Mouse (Mus musculus) liver, postnatal 0 days (tissue): Measurements from ENCODE around the gene Slc25a30. TPM values are rescaled to one million over a fixed set of nuclear protein-coding genes. Genes with fewer than 3 reads are reported as not detected.

Experiments used
- ATAC-seq: fragments of 200-750 bp; cut with Nextera tagmentation; 2 replicates; pipeline ENCODE4 v1.8.0; 2017; ENCODE audit warnings: mild to moderate bottlenecking, moderate library complexity
- DNase-seq: peaks from one replicate; pipeline ENCODE4 v3.0.0-alpha.2; 2016
- H3K27ac ChIP-seq: fragments of 300-500 bp; sonication (generic); 2 replicates; pipeline ENCODE4 v1.5.1; 2014; ENCODE audit warnings: antibody characterized with exemption, moderate library complexity, mild to moderate bottlenecking, low read depth
- H3K27me3 ChIP-seq: fragments of 300-500 bp; sonication (generic); 2 replicates; pipeline ENCODE4 v1.6.1; 2014; ENCODE audit warnings: low read length, control low read depth, mixed read lengths; ENCODE audit not compliant: insufficient read depth
- H3K36me3 ChIP-seq: fragments of 300-500 bp; sonication (generic); replicated peaks from 2 replicates; pipeline ENCODE4 v1.6.1; 2014; ENCODE audit warnings: mild to moderate bottlenecking, control low read depth, low read length, moderate library complexity, mixed read lengths; ENCODE audit not compliant: insufficient read depth
- H3K4me1 ChIP-seq: fragments of 300-500 bp; sonication (generic); 2 replicates; pipeline ENCODE4 v1.6.1; 2014; ENCODE audit warnings: antibody characterized with exemption, mild to moderate bottlenecking, control low read depth; ENCODE audit not compliant: insufficient read depth
- H3K4me2 ChIP-seq: fragments of 300-500 bp; sonication (generic); 2 replicates; pipeline ENCODE4 v1.6.1; 2014; ENCODE audit warnings: low read depth, mild to moderate bottlenecking, low read length, moderate library complexity, mixed read lengths
- H3K4me3 ChIP-seq: fragments of 300-500 bp; sonication (generic); 2 replicates; pipeline ENCODE4 v1.5.1; 2014; ENCODE audit warnings: low read depth, low read length
- H3K9ac ChIP-seq: fragments of 300-500 bp; sonication (generic); replicated peaks from 2 replicates; pipeline ENCODE4 v1.6.1; 2014; ENCODE audit warnings: mild to moderate bottlenecking, moderate library complexity
- H3K9me3 ChIP-seq: fragments of 300-500 bp; sonication (generic); 2 replicates; pipeline ENCODE4 v1.6.1; 2016; ENCODE audit warnings: mild to moderate bottlenecking, control low read depth, low read length, mixed read lengths
- CTCF ChIP-seq: sonication (generic); IDR thresholded peaks from 2 replicates; pipeline ENCODE4 v1.5.1; 2016; ENCODE audit warnings: antibody characterized with exemption, low read depth
- EP300 ChIP-seq: IDR thresholded peaks from 2 replicates; pipeline ENCODE4 v1.6.1; 2016; ENCODE audit warnings: antibody characterized with exemption, low read depth, mild to moderate bottlenecking
- WGBS: fragments of 180-500 bp; shearing (Covaris S2); extraction: QIAGEN DNeasy Blood & Tissue Kit; methylation state at CpG from one replicate; pipeline ENCODE4 v1.1.7; 2014; ENCODE audit not compliant: insufficient replicate concordance; 5-methylcytosine and 5-hydroxymethylcytosine counted together
- polyA plus RNA-seq: library from polyadenylated mRNA; unstranded; fragments of >200 nt; fragmentation: Nextera tagmentation; extraction: Ambion mirVana; gene quantifications from 2 replicates; pipeline ENCODE4 v1.2.1, GENCODE M21; 2015

Gene Slc25a30
- polyA plus RNA-seq, 1 experiment from 2014 or later, result 13.6 TPM

DNA sequence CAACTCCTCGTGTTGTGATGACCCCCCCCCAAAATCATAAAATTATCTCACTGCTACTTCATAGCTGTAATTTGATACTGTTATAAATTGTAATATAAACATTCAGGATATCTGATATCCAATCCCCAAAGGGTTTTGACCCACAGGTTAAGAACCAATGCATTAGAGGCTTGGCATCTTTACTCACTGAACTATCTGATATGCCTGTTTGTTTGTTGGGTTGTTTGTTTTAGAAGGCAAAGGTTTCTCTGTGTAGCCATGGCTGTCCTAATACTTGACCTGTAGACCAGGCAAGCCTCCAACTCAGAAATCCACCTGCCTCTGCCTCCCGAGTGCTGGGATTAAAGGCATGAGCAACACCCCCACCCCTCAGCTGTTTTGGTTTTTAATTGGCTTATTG, 29.0 kb downstream of the Slc25a30 start:
- Histone ChIP-seq H3K4me1 (peaks cover 7% of the 10 kb centered on the region), H3K9me3 (no peaks in the 10 kb centered on the region), H3K27ac (no peak overlapping the region), H3K36me3 (no peaks in the 10 kb centered on the region), H3K27me3 (no peaks in the 10 kb centered on the region), H3K4me2 (no peak overlapping the region), H3K4me3 (no peak overlapping the region), H3K9ac (no peak overlapping the region)
- no peak for DNase-seq
- no peak for TF ChIP-seq CTCF
- TF ChIP-seq EP300, result no peak
- no peak for ATAC-seq
- 68% methylated on average over 2 of the region's 2 CpGs for WGBS

GRCm38 (mm10) chr14:75756971-75757370, 29.9 kb downstream of the Slc25a30 start:
- no peak for ATAC-seq
- Histone ChIP-seq H3K4me2 (no peak overlapping the region), H3K36me3 (no peaks in the 10 kb centered on the region), H3K4me1 (peaks cover 10% of the 10 kb centered on the region), H3K9ac (no peak overlapping the region), H3K27ac (no peak overlapping the region), H3K27me3 (no peaks in the 10 kb centered on the region), H3K9me3 (no peaks in the 10 kb centered on the region), H3K4me3 (no peak overlapping the region)
- no peak for DNase-seq
- 51% methylated on average over 6 of the region's 6 CpGs for WGBS
- no peak for TF ChIP-seq EP300
- no peak for TF ChIP-seq CTCF

GRCm38 (mm10) chr14:75753991-75754817, 32.6 kb downstream of the Slc25a30 start, which contains the start of gene Cog3:
Cog3 (minus strand) TSS chr14:75754517.
- DNase-seq, result peak; percentile 96
- Histone ChIP-seq H3K4me3 (peak within 1 kb of the TSS; percentile 78), H3K27ac (peak within 1 kb of the TSS; percentile 94), H3K9me3 (no peaks in the 10 kb centered on the region), H3K27me3 (no peaks in the 10 kb centered on the region), H3K36me3 (no peaks in the 10 kb centered on the region), H3K4me2 (peak within 1 kb of the TSS; percentile 71), H3K4me1 (peaks cover 23% of the 10 kb centered on the region), H3K9ac (peak within 1 kb of the TSS; percentile 91)
- WGBS, result under 1% methylated on average over 73 of the region's 78 CpGs
- peak; percentile 96 for ATAC-seq
- TF ChIP-seq CTCF, result peak; percentile 56
- TF ChIP-seq EP300, result peak; percentile 25; the same call in 1 of the 2 replicates

GRCm38 (mm10) chr14:75753206-75753605, 33.6 kb downstream of the Slc25a30 start:
- 38% methylated on average over 8 of the region's 8 CpGs for WGBS
- Histone ChIP-seq H3K4me3 (peak overlapping the region; percentile 78), H3K9me3 (no peaks in the 10 kb centered on the region), H3K9ac (peak overlapping the region; percentile 91), H3K4me1 (peaks cover 31% of the 10 kb centered on the region), H3K36me3 (no peaks in the 10 kb centered on the region), H3K27ac (peak overlapping the region; percentile 94; the same call in 1 of the 2 replicates), H3K27me3 (no peaks in the 10 kb centered on the region), H3K4me2 (peak overlapping the region; percentile 71)
- ATAC-seq, result no peak
- no peak for TF ChIP-seq EP300
- TF ChIP-seq CTCF, result no peak
- DNase-seq, result no peak

- 59% methylated on average over 4 of the region's 4 CpGs for WGBS
- ATAC-seq (no peak), DNase-seq (no peak)
- peaks cover 31% of the 10 kb centered on the region for H3K4me1 ChIP-seq
- peaks cover 9% of the 10 kb centered on the region for H3K36me3 ChIP-seq
- H3K27ac ChIP-seq, result no peak overlapping the region
- TF ChIP-seq CTCF (no peak), EP300 (no peak)
- no peaks in the 10 kb centered on the region for H3K27me3 ChIP-seq
- no peak overlapping the region for H3K9ac ChIP-seq
- no peak overlapping the region for H3K4me3 ChIP-seq
- H3K4me2 ChIP-seq, result no peak overlapping the region
- H3K9me3 ChIP-seq, result no peaks in the 10 kb centered on the region
Measured at GRCm38 (mm10) chr14:75751040-75751439, 35.8 kb downstream of the Slc25a30 start.

GRCm38 (mm10) chr14:75749123-75749522, 37.7 kb downstream of the Slc25a30 start:
- Histone ChIP-seq H3K9me3 (no peaks in the 10 kb centered on the region), H3K27ac (no peak overlapping the region), H3K9ac (0 out of 2 replicates have a peak overlapping the region, but pooled peaks have one; percentile 1), H3K4me1 (peaks cover 31% of the 10 kb centered on the region), H3K4me3 (no peak overlapping the region), H3K27me3 (no peaks in the 10 kb centered on the region), H3K36me3 (peaks cover 19% of the 10 kb centered on the region), H3K4me2 (0 out of 2 replicates have a peak overlapping the region, but pooled peaks have one; percentile 19)
- ATAC-seq, result peak; percentile 26; the same call in 1 of the 2 replicates
- 64% methylated on average over 4 of the region's 4 CpGs for WGBS
- no peak for DNase-seq
- peak; percentile 86 for TF ChIP-seq EP300
- no peak for TF ChIP-seq CTCF
